Mouse (Mus musculus): ENCODE measurements around the gene Ror2. TPM values are rescaled to one million over a fixed set of nuclear protein-coding genes. Genes with fewer than 3 reads are reported as not detected.

The Ror2 gene
- polyA plus RNA-seq, 1 experiment from 2014 or later = 11.7 TPM

DNA sequence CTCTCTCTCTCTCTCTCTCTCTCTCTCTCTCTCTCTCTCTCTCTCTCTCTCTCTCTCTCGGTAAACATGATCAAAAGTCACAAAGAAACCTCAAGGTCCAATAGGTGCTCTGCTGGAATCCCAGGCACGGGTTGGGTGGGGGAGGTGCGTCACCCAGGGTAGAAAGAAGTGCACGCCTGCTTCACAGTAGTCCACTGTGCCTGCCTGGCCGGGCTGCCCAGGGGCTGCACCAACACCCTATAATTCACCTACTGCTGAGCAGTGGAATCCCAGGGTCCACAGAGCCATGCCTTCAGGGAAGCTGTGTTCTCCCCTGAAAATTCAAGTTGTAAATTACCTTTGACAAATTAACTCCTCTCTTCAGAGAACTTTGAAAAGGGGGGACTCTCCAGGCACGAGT lies 58.9 kb downstream of the Ror2 start:
- peaks cover 10% of the 10 kb centered on the region; the same call in 1 of the 2 replicates for H3K4me1 ChIP-seq
- H3K9me3 ChIP-seq = peaks cover 12% of the 10 kb centered on the region; the same call in 1 of the 2 replicates
- no peak overlapping the region for H3K27ac ChIP-seq (replicated peaks)
- 79% methylated on average over 6 of the region's 6 CpGs for WGBS
- no peak overlapping the region for H3K9ac ChIP-seq (replicated peaks)
- H3K4me3 ChIP-seq = no peak overlapping the region
- no peak for ATAC-seq (ENCODE audit: low FRiP score, low read depth)
- H3K36me3 ChIP-seq = no peaks in the 10 kb centered on the region
- peaks cover 13% of the 10 kb centered on the region for H3K27me3 ChIP-seq
- no peak overlapping the region for H3K4me2 ChIP-seq (replicated peaks)

DNA sequence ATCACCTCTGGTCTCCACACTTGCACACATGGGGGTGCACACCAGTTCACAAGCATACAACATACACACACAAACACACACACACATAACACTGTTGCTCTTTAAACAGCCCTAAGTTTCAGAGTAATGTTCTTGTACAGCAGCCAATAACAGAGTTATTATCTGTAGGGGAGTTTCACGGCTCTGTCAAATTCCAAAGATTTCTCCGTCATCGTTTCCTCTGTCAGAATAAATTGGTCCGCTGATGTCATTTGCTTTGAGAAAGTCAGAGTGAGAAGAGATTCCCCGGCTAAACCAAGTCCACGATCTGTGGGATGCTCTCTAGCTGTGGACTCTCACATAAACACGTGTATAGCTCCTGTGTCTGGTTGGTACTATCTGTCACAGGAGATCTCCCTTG lies 59.5 kb downstream of the Ror2 start:
- 94% methylated on average over 7 of the region's 7 CpGs for WGBS
- H3K36me3 ChIP-seq = no peaks in the 10 kb centered on the region
- no peak overlapping the region for H3K4me2 ChIP-seq (replicated peaks)
- no peak overlapping the region for H3K4me3 ChIP-seq
- ATAC-seq (ENCODE audit: low FRiP score, low read depth) = no peak
- H3K4me1 ChIP-seq = peaks cover 7% of the 10 kb centered on the region; the same call in 1 of the 2 replicates
- no peak overlapping the region for H3K9ac ChIP-seq (replicated peaks)
- peaks cover 7% of the 10 kb centered on the region for H3K27me3 ChIP-seq
- no peak overlapping the region for H3K27ac ChIP-seq (replicated peaks)
- peaks cover 12% of the 10 kb centered on the region; the same call in 1 of the 2 replicates for H3K9me3 ChIP-seq

DNA sequence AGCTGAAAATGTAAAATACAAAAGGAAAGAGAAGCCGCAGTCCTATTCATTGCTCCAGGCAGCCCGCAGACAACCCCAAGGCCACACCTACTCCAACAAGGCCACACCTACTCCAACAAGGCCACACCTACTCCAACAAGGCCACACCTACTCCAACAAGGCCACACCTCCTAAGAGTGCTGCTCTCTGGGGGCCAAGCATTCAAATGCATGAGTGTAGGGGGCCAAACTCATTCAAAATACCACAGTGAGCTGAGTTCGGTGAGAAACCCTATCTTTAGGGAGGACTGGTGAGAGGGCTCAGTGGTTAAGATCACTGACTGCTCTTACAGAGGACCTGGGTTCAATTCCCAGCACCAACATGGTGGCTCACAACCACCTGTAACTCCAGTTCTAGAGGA lies 60.0 kb downstream of the Ror2 start:
- 92% methylated on average over 3 of the region's 3 CpGs for WGBS
- H3K4me1 ChIP-seq = peaks cover 2% of the 10 kb centered on the region; the same call in 1 of the 2 replicates
- no peaks in the 10 kb centered on the region for H3K36me3 ChIP-seq
- no peak overlapping the region for H3K27ac ChIP-seq (replicated peaks)
- ATAC-seq (ENCODE audit: low FRiP score, low read depth) = no peak
- H3K27me3 ChIP-seq = 0 out of 2 replicates have a peak, but pooled peaks cover 2% of the 10 kb centered on the region
- H3K4me2 ChIP-seq (replicated peaks) = no peak overlapping the region
- no peak overlapping the region for H3K4me3 ChIP-seq
- H3K9me3 ChIP-seq = peaks cover 12% of the 10 kb centered on the region; the same call in 1 of the 2 replicates
- H3K9ac ChIP-seq (replicated peaks) = no peak overlapping the region

DNA sequence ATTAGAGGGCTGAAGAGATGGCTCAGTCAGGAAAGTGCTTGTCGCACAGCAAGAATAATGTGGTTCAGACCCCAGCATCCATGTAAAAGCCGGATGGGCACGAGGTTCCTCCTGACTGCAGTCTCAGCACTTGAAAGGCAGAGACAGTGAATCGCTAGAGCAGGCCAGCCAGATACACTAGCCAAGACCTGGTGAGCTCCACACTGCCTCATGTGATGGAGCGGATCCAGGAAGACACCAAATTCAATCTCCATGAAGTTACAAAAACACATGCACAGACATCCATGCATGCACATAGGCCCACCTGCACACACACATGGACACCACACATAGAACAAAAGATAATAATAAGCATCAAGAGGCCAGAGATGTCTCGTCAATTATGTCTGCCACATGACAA lies 64.7 kb downstream of the Ror2 start:
- WGBS = 93% methylated on average over 6 of the region's 6 CpGs
- no peaks in the 10 kb centered on the region for H3K27me3 ChIP-seq

DNA sequence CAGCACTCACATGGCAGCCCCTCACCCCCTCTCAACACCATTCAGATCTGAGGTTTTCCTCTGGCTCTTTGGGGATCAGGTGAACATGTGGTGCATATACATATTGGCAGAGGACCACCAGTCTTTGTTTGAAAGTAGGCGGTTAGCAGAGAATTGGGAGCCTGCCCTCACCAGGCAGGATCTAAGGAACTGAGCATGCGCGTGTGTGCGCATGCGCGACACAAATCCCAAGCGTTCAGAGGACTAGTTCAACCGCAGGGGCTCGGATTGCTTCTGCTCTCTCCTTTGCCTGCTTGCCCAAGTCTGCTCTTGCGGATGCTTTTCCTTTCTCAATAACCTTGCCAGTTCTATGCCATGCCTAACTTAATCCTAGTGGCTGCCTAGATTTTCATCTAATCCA lies 66.0 kb downstream of the Ror2 start:
- H3K36me3 ChIP-seq = no peaks in the 10 kb centered on the region
- H3K9ac ChIP-seq (replicated peaks) = no peak overlapping the region
- H3K4me2 ChIP-seq (replicated peaks) = no peak overlapping the region
- H3K9me3 ChIP-seq = peaks cover 8% of the 10 kb centered on the region; the same call in 1 of the 2 replicates
- H3K27me3 ChIP-seq = no peaks in the 10 kb centered on the region
- no peak overlapping the region for H3K27ac ChIP-seq (replicated peaks)
- 90% methylated on average over 10 of the region's 10 CpGs for WGBS
- no peak for ATAC-seq (ENCODE audit: low FRiP score, low read depth)
- H3K4me1 ChIP-seq = 0 out of 2 replicates have a peak, but pooled peaks cover 4% of the 10 kb centered on the region
- no peak overlapping the region for H3K4me3 ChIP-seq

More for the DNA sequence above, 64.7 kb downstream of the Ror2 start:
- no peak overlapping the region for H3K4me2 ChIP-seq (replicated peaks)
- H3K9me3 ChIP-seq = peaks cover 12% of the 10 kb centered on the region; the same call in 1 of the 2 replicates
- H3K36me3 ChIP-seq = no peaks in the 10 kb centered on the region
- H3K4me3 ChIP-seq = no peak overlapping the region
- H3K9ac ChIP-seq (replicated peaks) = no peak overlapping the region
- H3K4me1 ChIP-seq = 0 out of 2 replicates have a peak, but pooled peaks cover 4% of the 10 kb centered on the region
- H3K27ac ChIP-seq (replicated peaks) = no peak overlapping the region
- no peak for ATAC-seq (ENCODE audit: low FRiP score, low read depth)

DNA sequence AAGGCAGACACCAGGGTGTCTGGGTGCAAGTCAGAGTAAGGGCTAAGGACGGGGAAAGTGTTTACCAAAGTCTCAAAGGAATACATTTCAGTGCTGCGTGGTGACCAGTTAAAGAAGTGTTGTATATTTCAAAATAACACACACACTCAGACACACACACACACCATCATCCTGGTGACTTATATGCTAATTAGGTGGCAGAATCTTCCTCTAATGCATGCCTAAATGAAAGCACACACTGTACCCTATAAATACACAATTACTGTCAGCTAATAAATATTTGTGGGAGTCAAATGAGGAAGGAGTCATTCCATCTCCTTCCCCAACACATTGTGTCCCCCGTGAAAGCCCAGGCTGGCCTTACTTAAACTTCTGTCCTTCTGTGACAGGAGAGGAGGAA lies 66.5 kb downstream of the Ror2 start:
- Histone ChIP-seq H3K4me3 (no peak overlapping the region), H3K4me1 (0 out of 2 replicates have a peak, but pooled peaks cover 4% of the 10 kb centered on the region), H3K27ac (replicated peaks) (no peak overlapping the region), H3K9ac (replicated peaks) (no peak overlapping the region), H3K27me3 (no peaks in the 10 kb centered on the region), H3K4me2 (replicated peaks) (no peak overlapping the region), H3K9me3 (peaks cover 5% of the 10 kb centered on the region; the same call in 1 of the 2 replicates), H3K36me3 (no peaks in the 10 kb centered on the region)
- 88% methylated on average over 3 of the region's 3 CpGs for WGBS
- ATAC-seq (ENCODE audit: low FRiP score, low read depth) = no peak

DNA sequence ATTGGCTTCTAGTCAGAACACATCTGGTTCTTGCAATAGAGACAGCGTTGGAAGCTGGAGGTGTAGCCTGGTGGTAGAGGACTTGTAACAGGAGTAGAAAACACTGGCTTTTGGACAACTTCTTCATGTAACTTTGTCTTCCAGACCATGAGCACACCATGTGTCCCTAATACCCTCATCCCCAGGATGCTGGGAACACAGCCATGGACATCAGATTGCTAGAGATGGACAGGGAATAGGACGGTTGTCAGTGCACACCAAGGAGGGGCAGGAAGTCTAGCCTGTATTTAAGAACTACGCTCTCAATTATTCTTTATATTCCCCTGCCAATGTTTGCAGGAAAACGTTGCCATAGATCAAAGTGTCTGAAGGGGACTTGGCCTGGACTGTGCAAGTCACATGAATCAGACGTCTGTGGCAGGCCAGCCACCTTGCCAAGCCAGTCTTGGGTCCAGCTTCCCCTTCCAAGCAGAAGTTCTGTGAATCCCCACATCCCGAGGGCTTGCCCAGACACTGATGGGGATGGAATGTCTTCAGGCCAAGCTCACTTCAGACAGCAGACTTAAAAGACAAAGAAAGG lies 68.4 kb downstream of the Ror2 start:
- Histone ChIP-seq H3K4me2 (replicated peaks) (no peak overlapping the region), H3K4me3 (no peak overlapping the region), H3K9ac (replicated peaks) (no peak overlapping the region), H3K9me3 (no peaks in the 10 kb centered on the region), H3K27ac (replicated peaks) (no peak overlapping the region), H3K36me3 (no peaks in the 10 kb centered on the region), H3K27me3 (no peaks in the 10 kb centered on the region), H3K4me1 (peaks cover 9% of the 10 kb centered on the region; the same call in 1 of the 2 replicates)
- ATAC-seq (ENCODE audit: low FRiP score, low read depth) = no peak
- WGBS = 85% methylated on average over 6 of the region's 6 CpGs

DNA sequence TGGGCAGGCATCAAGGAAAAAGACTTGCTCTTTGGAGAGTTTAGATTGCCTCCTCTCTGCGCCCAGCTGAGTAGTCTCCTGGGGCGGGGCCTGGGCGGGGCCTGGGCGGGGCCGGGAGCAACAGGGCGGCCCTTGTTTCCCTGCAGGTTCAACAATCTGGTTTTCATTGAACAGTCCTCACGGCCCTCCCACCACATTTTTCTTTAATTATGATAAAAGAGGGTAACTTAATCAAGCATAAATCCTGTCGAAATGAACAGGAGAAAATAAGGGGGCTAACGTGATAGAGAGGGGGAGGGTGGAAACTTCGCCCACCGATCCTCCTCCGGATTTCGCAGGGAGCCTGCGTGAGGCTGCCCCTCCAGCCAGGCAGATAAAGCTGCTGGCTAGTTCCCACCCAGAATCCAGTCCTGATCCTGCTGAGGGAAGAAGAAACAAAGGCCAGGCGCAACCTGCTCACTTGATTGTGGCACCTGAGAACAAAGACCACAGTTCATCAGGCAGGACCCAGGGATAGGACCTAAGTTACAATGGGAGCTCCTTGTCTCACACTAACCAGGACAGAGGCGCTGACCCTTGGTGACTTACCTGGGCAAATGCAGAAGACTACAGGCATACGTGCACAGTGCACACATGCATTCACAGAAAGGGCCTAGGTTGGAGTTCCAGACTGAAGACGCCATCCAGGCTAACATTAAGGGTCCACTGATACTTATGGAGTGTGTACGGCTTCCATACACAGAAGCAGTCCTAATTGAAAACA lies 73.8 kb downstream of the Ror2 start:
- WGBS = 10% methylated on average over 19 of the region's 19 CpGs
- Histone ChIP-seq H3K4me3 (peak overlapping the region; percentile 34), H3K9ac (replicated peaks) (peak overlapping the region; percentile 28; the same call in 1 of the 2 replicates), H3K27me3 (peaks cover 12% of the 10 kb centered on the region; the same call in 1 of the 2 replicates), H3K4me2 (replicated peaks) (peak overlapping the region; percentile 53), H3K27ac (replicated peaks) (no peak overlapping the region), H3K9me3 (no peaks in the 10 kb centered on the region), H3K4me1 (peaks cover 22% of the 10 kb centered on the region), H3K36me3 (no peaks in the 10 kb centered on the region)
- peak; percentile 75 for ATAC-seq (ENCODE audit: low FRiP score, low read depth)

DNA sequence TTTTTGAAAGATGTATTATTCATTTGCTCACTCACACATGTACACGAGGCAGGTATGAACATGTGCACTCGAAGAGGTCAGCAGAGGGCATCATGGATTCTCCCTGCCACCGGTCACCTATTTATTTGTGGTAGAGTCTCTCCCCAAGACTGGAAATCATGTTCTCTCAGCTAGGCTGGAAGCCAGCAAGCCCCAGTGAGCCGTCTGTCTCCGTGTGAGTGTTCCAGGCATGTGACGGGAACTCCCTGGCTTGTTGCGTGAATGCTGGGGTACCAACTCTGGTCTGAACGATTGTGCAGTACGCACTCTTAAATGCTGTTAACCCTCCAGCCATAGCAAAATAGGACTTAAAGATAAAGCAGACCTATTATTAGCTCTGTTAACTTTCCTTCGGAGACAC lies 77.4 kb downstream of the Ror2 start:
- WGBS = 85% methylated on average over 10 of the region's 10 CpGs
- H3K27ac ChIP-seq (replicated peaks) = no peak overlapping the region
- no peaks in the 10 kb centered on the region for H3K36me3 ChIP-seq
- ATAC-seq (ENCODE audit: low FRiP score, low read depth) = no peak
- no peak overlapping the region for H3K4me3 ChIP-seq
- H3K4me1 ChIP-seq = peaks cover 17% of the 10 kb centered on the region
- H3K27me3 ChIP-seq = peaks cover 12% of the 10 kb centered on the region; the same call in 1 of the 2 replicates
- H3K9ac ChIP-seq (replicated peaks) = no peak overlapping the region
- no peaks in the 10 kb centered on the region for H3K9me3 ChIP-seq
- H3K4me2 ChIP-seq (replicated peaks) = no peak overlapping the region

DNA sequence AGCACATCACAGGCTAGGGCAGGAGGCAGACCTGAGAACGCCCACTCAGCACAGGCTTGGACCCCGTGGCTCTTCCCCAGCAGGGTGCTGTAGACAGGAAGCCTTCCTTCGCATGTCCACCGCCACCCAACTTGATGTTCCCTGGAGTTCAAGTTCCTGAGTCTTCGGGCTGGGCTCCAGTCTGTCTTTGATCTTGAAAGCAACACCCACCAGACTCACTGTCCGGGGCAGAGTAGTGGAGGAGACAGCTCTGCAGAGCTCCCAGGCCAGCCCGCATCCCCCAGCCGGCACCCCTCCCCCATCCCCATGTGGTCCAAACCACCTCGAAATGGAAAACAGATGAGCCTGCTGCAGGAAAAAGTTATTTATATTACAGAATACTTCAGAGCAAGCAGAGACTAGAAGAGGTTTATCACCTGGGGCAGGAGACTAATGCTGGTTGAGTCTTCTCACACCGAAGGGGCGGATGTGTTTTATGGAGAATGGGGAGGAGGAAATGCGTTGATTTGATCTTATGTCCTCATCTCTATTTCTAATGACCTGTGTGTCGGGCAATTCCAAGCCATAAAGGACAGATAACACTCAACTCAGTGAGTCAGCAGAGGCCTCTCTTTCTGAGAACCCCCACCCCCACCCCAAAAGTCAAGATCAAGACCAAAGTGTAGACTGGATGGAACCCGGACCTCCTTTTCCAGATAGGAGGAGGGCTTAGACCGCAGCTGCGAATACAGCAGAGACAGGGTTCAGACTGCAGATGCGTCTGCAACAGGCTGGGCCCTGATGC lies 80.6 kb downstream of the Ror2 start:
- WGBS = 61% methylated on average over 17 of the region's 17 CpGs
- Histone ChIP-seq H3K36me3 (no peaks in the 10 kb centered on the region), H3K27me3 (peaks cover 10% of the 10 kb centered on the region; the same call in 1 of the 2 replicates), H3K9me3 (no peaks in the 10 kb centered on the region), H3K9ac (replicated peaks) (no peak overlapping the region), H3K4me3 (no peak overlapping the region), H3K4me1 (peaks cover 11% of the 10 kb centered on the region; the same call in 1 of the 2 replicates), H3K27ac (replicated peaks) (no peak overlapping the region), H3K4me2 (replicated peaks) (no peak overlapping the region)
- no peak for ATAC-seq (ENCODE audit: low FRiP score, low read depth)

DNA sequence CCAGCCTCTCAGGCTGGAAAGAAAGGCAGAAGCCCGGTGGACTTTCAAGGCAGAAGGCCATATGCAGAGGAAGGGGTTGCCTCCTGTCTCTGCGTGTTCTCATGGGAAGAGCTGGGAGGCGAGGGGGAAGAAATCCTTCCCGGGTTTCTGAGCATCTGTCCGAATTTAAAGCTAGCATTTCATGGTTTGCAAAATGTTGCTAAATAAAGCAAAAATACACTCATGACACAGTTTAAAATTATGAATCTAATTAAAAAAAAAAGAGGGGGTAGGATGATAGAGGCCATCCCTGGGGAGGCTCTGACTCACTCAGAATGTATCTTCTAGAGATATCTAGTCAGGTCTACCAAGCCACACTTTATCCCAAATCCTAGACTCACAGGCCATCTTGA lies 83.5 kb downstream of the Ror2 start:
- Histone ChIP-seq H3K4me2 (replicated peaks) (no peak overlapping the region), H3K4me1 (peaks cover 12% of the 10 kb centered on the region; the same call in 1 of the 2 replicates), H3K27ac (replicated peaks) (0 out of 2 replicates have a peak overlapping the region, but pooled peaks have one; percentile 35), H3K9ac (replicated peaks) (no peak overlapping the region), H3K36me3 (no peaks in the 10 kb centered on the region), H3K27me3 (no peaks in the 10 kb centered on the region), H3K9me3 (no peaks in the 10 kb centered on the region), H3K4me3 (no peak overlapping the region)
- ATAC-seq (ENCODE audit: low FRiP score, low read depth) = no peak
- WGBS = 64% methylated on average over 5 of the region's 5 CpGs

Data from midbrain, embryonic 12.5 days (tissue).